Mouse (Mus musculus) liver, postnatal 0 days (tissue): ENCODE measurements around the gene Pla2g2d.

Experiments used
- CTCF ChIP-seq: sonication (generic); IDR thresholded peaks from 2 replicates; pipeline ENCODE4 v1.5.1; 2016; ENCODE audit warnings: antibody characterized with exemption, low read depth
- EP300 ChIP-seq: IDR thresholded peaks from 2 replicates; pipeline ENCODE4 v1.6.1; 2016; ENCODE audit warnings: antibody characterized with exemption, low read depth, mild to moderate bottlenecking

DNA sequence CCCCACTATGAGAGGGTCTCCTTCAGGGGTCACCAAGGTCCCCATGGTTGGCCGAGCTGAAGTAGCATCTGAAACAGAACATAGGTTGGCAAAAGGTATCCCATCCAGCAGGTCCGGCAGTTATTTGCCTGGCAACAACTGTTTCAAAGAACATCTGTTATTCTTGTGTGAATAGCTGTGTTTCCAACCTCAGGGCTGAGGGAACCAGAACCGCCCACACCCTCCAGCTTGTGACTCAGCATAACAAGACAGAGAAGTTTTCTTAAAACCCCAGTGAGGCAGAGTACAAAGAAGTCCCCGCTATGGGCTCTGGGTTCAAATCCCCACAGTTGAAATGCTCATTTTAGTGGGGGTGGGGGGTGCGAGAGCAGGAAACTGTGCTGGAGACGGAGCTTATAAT, 6.6 kb downstream of the Pla2g2d start:
- TF ChIP-seq EP300 (no peak), CTCF (no peak)
